Mouse (Mus musculus) induced T-regulatory cell, adult 2 months (primary cell): Measurements from ENCODE around the gene Acot7.
A peak's percentile ranks its signal among the peaks of the same experiment; 100 is the strongest.

Experiments
- DNase-seq: peaks from one replicate; pipeline ENCODE4 v3.0.0-alpha.2; 2012; ENCODE audit warnings: low read depth

Acot7 gene

GRCm38 (mm10) chr4:152296874-152297861, 119.2 kb downstream of the Acot7 start, which contains the start of gene Icmt:
Gene Icmt (plus strand): TSS chr4:152297227.
- DNase-seq: peak; percentile 99

GRCm38 (mm10) chr4:152298836-152299235, 120.9 kb downstream of the Acot7 start:
- DNase-seq: no peak

DNA sequence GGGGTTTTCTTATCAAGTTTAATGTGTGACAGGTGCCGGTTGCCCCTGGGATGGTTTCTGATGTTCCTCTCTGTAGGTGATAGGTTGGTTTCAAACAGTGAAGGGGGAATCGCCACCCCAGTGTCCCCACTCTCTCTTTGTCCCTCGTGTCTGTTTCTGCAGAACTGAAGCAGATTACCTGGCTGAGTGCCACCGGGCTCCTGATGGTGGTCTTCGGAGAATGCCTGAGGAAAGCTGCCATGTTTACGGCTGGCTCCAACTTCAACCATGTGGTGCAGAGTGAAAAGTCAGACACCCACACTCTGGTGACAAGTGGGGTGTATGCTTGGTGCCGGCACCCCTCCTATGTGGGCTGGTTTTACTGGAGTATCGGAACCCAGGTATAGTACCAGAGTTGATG, 122.4 kb downstream of the Acot7 start:
- DNase-seq: no peak

GRCm38 (mm10) chr4:152302012-152302411, 124.1 kb downstream of the Acot7 start:
- no peak for DNase-seq

DNA sequence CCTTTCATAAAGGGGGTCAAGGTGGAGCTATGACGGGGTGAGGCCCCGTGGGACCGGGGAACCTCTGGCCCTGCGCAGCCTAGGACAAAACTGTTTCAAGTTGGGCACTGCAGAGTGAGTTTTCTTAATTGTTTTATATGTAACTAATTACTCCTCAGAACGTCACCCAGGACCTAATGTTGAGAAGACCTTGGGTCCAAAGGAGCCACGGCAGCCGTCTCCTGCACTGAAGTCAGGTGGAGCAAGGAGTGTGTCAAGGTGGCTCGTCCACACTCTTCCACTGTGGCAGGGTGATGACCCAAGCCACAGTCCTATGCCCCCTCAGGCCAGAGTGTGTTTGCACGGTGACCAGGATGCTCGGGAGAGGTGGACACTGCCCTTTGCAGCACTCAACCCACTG, 125.2 kb downstream of the Acot7 start:
- DNase-seq: no peak

- no peak for DNase-seq
Measured at GRCm38 (mm10) chr4:152304685-152305084, 126.8 kb downstream of the Acot7 start.

- no peak for DNase-seq
Measured at GRCm38 (mm10) chr4:152305991-152306390, 128.1 kb downstream of the Acot7 start.

DNA sequence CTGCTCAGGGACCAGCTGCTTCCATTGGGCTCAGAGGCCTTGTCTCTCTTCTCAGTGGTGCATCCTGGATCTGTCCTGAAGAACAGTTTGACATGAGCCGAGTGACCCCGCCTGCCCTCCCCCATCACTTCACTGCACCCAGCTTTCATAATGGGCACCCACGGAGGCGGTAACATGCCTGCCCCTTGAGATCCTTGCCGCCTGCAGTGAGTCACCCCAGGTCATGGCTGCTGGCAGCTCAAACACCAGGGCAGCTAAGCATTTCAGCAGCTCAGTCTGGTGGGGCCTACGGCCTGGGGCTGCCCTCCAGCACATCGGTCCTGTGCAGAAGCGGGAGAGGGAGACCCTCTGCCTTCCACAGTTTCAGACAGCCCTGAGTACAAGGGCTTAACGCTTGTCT, 129.6 kb downstream of the Acot7 start:
- DNase-seq: no peak

GRCm38 (mm10) chr4:152312186-152312585, 134.3 kb downstream of the Acot7 start:
- DNase-seq: no peak

GRCm38 (mm10) chr4:152313211-152313632, 135.3 kb downstream of the Acot7 start:
- no peak for DNase-seq

- DNase-seq: no peak
Measured at GRCm38 (mm10) chr4:152313934-152314333, 136.0 kb downstream of the Acot7 start.

- no peak for DNase-seq
Measured at GRCm38 (mm10) chr4:152315498-152316213, 137.7 kb downstream of the Acot7 start.

- no peak for DNase-seq
Measured at GRCm38 (mm10) chr4:152317631-152318033, 139.7 kb downstream of the Acot7 start.

GRCm38 (mm10) chr4:152318517-152319234, 140.7 kb downstream of the Acot7 start, which contains the start of gene Rnf207:
Gene Rnf207 (minus strand): TSS chr4:152318993.
- peak; percentile 62 for DNase-seq
